Mouse (Mus musculus) CD8-positive naive resting alpha-beta T cell, adult 2 months (primary cell): ENCODE results near the gene Blm.
"Not testable (repeated sequence)": the region's sequence is repeated elsewhere in the genome, so short reads cannot be mapped to it uniquely, and the experiment has no call there.

Experiments
- DNase-seq, 2 experiments: peaks; one replicate each; pipeline ENCODE4 v3.0.0; 2022; ENCODE audit warnings: low read depth in 2 of 2, low spot score in 2 of 2

Gene Blm

GRCm38 (mm10) chr7:80534291-80535008 is 469 bp downstream of the Blm start:
- peak; percentile 46 to 62 for DNase-seq

- DNase-seq = no peak
These were observed 3.8 kb downstream of the Blm start for GRCm38 (mm10) chr7:80531087-80531486.

- DNase-seq = no peak
These were observed 4.3 kb downstream of the Blm start for GRCm38 (mm10) chr7:80530646-80531045.

GRCm38 (mm10) chr7:80526698-80527097 is 8.2 kb downstream of the Blm start:
- DNase-seq = no peak

- DNase-seq = no peak
These were observed 22.4 kb downstream of the Blm start for GRCm38 (mm10) chr7:80512408-80513085.

GRCm38 (mm10) chr7:80507697-80508096 is 27.2 kb downstream of the Blm start:
- not testable (repeated sequence) for DNase-seq

- DNase-seq = no peak
These were observed 28.9 kb downstream of the Blm start for GRCm38 (mm10) chr7:80506007-80506406.

GRCm38 (mm10) chr7:80504920-80505319 is 30.0 kb downstream of the Blm start:
- no peak for DNase-seq

- DNase-seq = no peak
These were observed 33.9 kb downstream of the Blm start for GRCm38 (mm10) chr7:80501006-80501405.

- DNase-seq = no peak
These were observed 34.8 kb downstream of the Blm start for GRCm38 (mm10) chr7:80500099-80500498.

GRCm38 (mm10) chr7:80499190-80499962 is 35.5 kb downstream of the Blm start:
- DNase-seq = no peak

GRCm38 (mm10) chr7:80496656-80497055 is 38.3 kb downstream of the Blm start:
- DNase-seq = no peak

GRCm38 (mm10) chr7:80495210-80495609 is 39.7 kb downstream of the Blm start:
- DNase-seq = no peak

GRCm38 (mm10) chr7:80491995-80492394 is 42.9 kb downstream of the Blm start:
- no peak for DNase-seq

- DNase-seq = no peak
These were observed 43.8 kb downstream of the Blm start for GRCm38 (mm10) chr7:80491086-80491485.

- DNase-seq = no peak
These were observed 44.6 kb downstream of the Blm start for GRCm38 (mm10) chr7:80490351-80490750.

GRCm38 (mm10) chr7:80489445-80489844 is 45.5 kb downstream of the Blm start:
- DNase-seq = no peak

- no peak for DNase-seq
These were observed 47.7 kb downstream of the Blm start for GRCm38 (mm10) chr7:80487239-80487638.

- DNase-seq = no peak
These were observed 54.8 kb downstream of the Blm start for GRCm38 (mm10) chr7:80480097-80480496.

GRCm38 (mm10) chr7:80473837-80474236 is 61.1 kb downstream of the Blm start:
- DNase-seq = no peak

- DNase-seq = no peak
These were observed 66.1 kb downstream of the Blm start for GRCm38 (mm10) chr7:80468851-80469250.

GRCm38 (mm10) chr7:80467334-80467733 is 67.6 kb downstream of the Blm start:
- DNase-seq = no peak
